Mouse (Mus musculus) heart, embryonic 10.5 days (tissue): ENCODE measurements around the gene Sugct. TPM values are rescaled to one million over a fixed set of nuclear protein-coding genes. Genes with fewer than 3 reads are reported as not detected.

ENCODE experiments used
- DNase-seq: peaks from one replicate; pipeline ENCODE4 v3.0.0-alpha.2; 2017; ENCODE audit warnings: low spot score
- H3K27ac ChIP-seq: fragments of 300-500 bp; sonication (generic); 2 replicates; pipeline ENCODE4 v1.5.1; 2016; ENCODE audit warnings: mild to moderate bottlenecking
- H3K27me3 ChIP-seq: fragments of 300-500 bp; sonication (generic); 2 replicates; pipeline ENCODE4 v1.6.1; 2016; ENCODE audit warnings: mild to moderate bottlenecking; ENCODE audit not compliant: poor library complexity, insufficient read depth, severe bottlenecking
- H3K36me3 ChIP-seq: fragments of 300-500 bp; sonication (generic); 2 replicates; pipeline ENCODE4 v1.6.1; 2016; ENCODE audit warnings: mild to moderate bottlenecking, moderate library complexity
- H3K4me1 ChIP-seq: fragments of 300-500 bp; sonication (generic); 2 replicates; pipeline ENCODE4 v1.6.1; 2016; ENCODE audit warnings: mild to moderate bottlenecking
- H3K4me3 ChIP-seq: fragments of 300-500 bp; sonication (generic); 2 replicates; pipeline ENCODE4 v1.5.1; 2016; ENCODE audit warnings: mild to moderate bottlenecking, moderate library complexity
- H3K9me3 ChIP-seq: fragments of 300-500 bp; sonication (generic); 2 replicates; pipeline ENCODE4 v1.6.1; 2016; ENCODE audit warnings: mild to moderate bottlenecking, moderate library complexity
- WGBS: fragments of 180-500 bp; shearing (Covaris S2); methylation state at CpG from one replicate; pipeline ENCODE4 v1.1.7; 2016; 5-methylcytosine and 5-hydroxymethylcytosine counted together
- polyA plus RNA-seq: library from polyadenylated mRNA; unstranded; fragments of >200 nt; fragmentation: Nextera tagmentation; extraction: Ambion mirVana; gene quantifications from 2 replicates; pipeline ENCODE4 v1.2.1, GENCODE M21; 2016

Sugct gene
- polyA plus RNA-seq, 1 experiment from 2014 or later = 4.2 TPM

- no peaks in the 10 kb centered on the region for H3K9me3 ChIP-seq
- H3K27ac ChIP-seq = no peak overlapping the region
- H3K4me3 ChIP-seq = no peak overlapping the region
- H3K36me3 ChIP-seq = no peaks in the 10 kb centered on the region
- DNase-seq = no peak
- WGBS = 74% methylated on average over 4 of the region's 4 CpGs
- no peaks in the 10 kb centered on the region for H3K27me3 ChIP-seq
- H3K4me1 ChIP-seq = no peaks in the 10 kb centered on the region
These were observed 359.3 kb downstream of the Sugct start for GRCm38 (mm10) chr13:17335885-17336540.

DNA sequence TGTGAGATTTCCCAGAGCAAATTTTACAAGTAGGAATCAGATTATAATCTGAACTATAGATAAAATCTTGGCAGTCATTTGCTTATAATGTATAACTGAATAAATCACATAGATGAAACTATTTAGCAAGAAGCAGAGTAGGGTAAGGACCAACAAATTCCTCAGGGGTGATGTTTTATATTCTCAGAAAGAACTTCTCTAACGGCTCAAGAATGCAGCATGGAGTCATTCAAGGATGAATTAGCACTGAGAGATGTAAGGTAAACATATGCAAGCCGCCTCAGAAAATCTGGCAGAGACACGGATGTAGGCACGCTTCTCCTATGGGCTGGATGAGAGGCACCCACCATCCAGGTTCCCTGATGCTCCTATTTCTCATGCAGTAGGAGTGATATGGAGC, 368.5 kb downstream of the Sugct start:
- no peak overlapping the region for H3K4me3 ChIP-seq
- no peaks in the 10 kb centered on the region for H3K9me3 ChIP-seq
- H3K27me3 ChIP-seq = no peaks in the 10 kb centered on the region
- no peaks in the 10 kb centered on the region for H3K4me1 ChIP-seq
- DNase-seq = no peak
- no peak overlapping the region for H3K27ac ChIP-seq
- no peaks in the 10 kb centered on the region for H3K36me3 ChIP-seq
- 75% methylated on average over 4 of the region's 4 CpGs for WGBS

DNA sequence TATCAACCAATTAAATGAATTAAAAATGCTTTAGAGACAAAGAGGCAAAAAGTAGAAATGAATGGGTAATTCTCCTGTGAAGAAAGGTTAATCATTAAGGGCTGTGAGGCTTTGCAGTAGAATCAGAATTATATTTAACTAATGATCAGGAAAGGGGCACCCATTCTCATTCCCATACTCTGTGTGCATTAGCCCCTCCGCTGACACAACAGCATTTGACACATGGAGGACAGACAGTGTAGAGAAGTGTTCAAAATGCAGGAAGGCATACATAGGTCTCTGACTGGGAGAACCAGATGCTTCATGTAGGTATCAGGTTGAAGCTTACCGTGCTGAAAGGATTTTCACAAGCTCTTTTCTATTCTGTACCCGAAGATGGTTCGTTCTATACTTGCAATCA, 393.8 kb downstream of the Sugct start:
- no peaks in the 10 kb centered on the region for H3K27me3 ChIP-seq
- H3K27ac ChIP-seq = no peak overlapping the region
- H3K9me3 ChIP-seq = no peaks in the 10 kb centered on the region
- no peaks in the 10 kb centered on the region for H3K36me3 ChIP-seq
- 83% methylated on average over 4 of the region's 4 CpGs for WGBS
- no peak overlapping the region for H3K4me3 ChIP-seq
- DNase-seq = no peak
- H3K4me1 ChIP-seq = 0 out of 2 replicates have a peak, but pooled peaks cover 5% of the 10 kb centered on the region

DNA sequence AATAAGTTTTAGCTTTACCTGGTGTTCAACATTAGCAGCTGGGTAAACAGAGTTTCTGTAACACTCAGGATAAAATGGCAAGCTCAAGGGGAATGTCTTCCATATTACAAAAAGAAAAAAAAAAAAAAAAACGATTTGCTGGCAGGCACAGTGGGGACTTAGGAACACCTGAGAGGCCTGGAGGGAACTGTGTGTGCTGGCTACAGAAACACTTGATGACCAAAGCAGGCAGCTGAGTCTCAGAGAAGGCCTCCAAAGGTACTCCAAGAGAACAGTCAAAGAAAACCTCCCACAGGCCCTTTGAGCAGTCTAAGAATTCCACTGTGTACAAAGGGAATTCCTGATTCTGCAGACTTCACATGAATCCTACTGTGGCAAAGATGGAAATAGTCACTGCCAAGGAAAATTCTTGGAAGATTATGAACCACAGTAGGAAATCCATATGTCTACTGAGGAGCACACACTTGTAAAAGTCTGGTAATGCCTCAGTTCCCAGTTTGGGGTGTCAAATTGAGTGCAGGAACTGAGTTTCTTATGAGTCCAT, 397.8 kb downstream of the Sugct start:
- WGBS = 43% methylated on average over 1 of the region's 1 CpGs
- no peak overlapping the region for H3K4me3 ChIP-seq
- no peaks in the 10 kb centered on the region for H3K9me3 ChIP-seq
- no peaks in the 10 kb centered on the region for H3K27me3 ChIP-seq
- no peak for DNase-seq
- 0 out of 2 replicates have a peak, but pooled peaks cover 5% of the 10 kb centered on the region for H3K4me1 ChIP-seq
- H3K27ac ChIP-seq = no peak overlapping the region
- H3K36me3 ChIP-seq = no peaks in the 10 kb centered on the region

DNA sequence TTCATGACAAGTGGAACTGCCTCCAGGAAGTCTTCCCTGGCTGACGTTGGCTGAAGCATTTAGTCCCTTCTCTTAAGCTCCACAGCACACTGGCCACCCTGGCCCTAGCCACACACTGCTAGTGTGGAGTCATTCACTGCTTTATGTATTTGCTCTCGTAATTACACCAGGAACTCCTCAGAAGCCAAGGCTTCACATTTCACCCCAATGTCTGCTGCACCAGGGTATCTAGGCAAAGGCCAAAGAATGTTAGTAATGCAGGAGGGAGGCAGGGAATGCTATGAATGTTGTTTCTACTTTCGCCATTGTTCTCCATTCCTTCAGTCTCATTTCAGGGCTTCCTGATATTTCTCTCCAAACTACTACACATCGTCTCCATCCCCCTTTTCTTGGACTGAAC, 398.4 kb downstream of the Sugct start:
- H3K4me3 ChIP-seq = no peak overlapping the region
- H3K27me3 ChIP-seq = no peaks in the 10 kb centered on the region
- H3K9me3 ChIP-seq = no peaks in the 10 kb centered on the region
- no peaks in the 10 kb centered on the region for H3K36me3 ChIP-seq
- H3K27ac ChIP-seq = no peak overlapping the region
- DNase-seq = no peak
- WGBS = 35% methylated on average over 4 of the region's 4 CpGs
- H3K4me1 ChIP-seq = 0 out of 2 replicates have a peak, but pooled peaks cover 5% of the 10 kb centered on the region

DNA sequence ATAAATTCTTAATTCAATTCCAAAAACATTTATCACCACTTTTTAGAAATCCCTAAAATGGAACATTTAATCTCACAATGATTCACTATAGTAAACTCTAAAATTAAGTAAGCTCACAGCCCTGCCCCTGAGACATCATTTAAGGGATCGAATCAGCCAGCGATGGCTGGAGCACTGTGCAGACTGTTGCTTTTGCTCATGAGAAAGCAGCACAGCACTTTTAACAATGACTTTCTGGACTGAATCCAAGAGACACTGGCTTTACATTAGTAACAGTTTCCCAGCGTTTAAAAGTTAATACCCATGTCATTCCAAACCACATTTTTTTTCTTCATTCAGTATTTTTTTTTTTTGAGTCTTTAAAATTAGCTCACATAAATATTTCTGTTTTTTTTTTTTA, 398.9 kb downstream of the Sugct start:
- Histone ChIP-seq H3K36me3 (no peaks in the 10 kb centered on the region), H3K27me3 (no peaks in the 10 kb centered on the region), H3K4me1 (0 out of 2 replicates have a peak, but pooled peaks cover 5% of the 10 kb centered on the region), H3K9me3 (no peaks in the 10 kb centered on the region), H3K27ac (no peak overlapping the region), H3K4me3 (no peak overlapping the region)
- no peak for DNase-seq
- 73% methylated on average over 3 of the region's 3 CpGs for WGBS

DNA sequence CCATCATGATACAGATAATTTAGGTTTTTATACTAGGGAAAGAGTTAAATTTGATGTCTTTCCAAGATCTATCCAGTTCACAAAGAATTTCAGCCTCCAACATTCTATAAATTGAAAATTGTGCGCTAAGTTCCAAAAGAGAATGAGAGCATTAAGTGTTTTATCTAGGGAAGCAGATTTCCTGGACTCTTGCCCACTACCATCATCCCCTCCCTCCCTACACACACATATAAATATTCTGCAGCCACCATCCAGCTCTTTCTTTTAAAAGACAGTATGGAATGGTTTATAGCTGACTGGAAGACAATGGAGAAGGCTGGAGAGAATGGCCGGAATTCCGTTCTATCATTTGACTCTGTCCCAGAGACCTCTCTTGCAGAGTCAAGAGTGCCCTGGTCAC, 404.3 kb downstream of the Sugct start:
- DNase-seq = no peak
- H3K27me3 ChIP-seq = no peaks in the 10 kb centered on the region
- H3K9me3 ChIP-seq = no peaks in the 10 kb centered on the region
- no peak overlapping the region for H3K27ac ChIP-seq
- 75% methylated on average over 3 of the region's 3 CpGs for WGBS
- H3K36me3 ChIP-seq = no peaks in the 10 kb centered on the region
- H3K4me1 ChIP-seq = peaks cover 4% of the 10 kb centered on the region; the same call in 1 of the 2 replicates
- H3K4me3 ChIP-seq = no peak overlapping the region

GRCm38 (mm10) chr13:17288377-17288776, 407.0 kb downstream of the Sugct start:
- no peaks in the 10 kb centered on the region for H3K36me3 ChIP-seq
- WGBS = 45% methylated on average over 1 of the region's 1 CpGs
- no peaks in the 10 kb centered on the region for H3K9me3 ChIP-seq
- no peaks in the 10 kb centered on the region for H3K27me3 ChIP-seq
- H3K4me1 ChIP-seq = peaks cover 4% of the 10 kb centered on the region; the same call in 1 of the 2 replicates
- H3K27ac ChIP-seq = no peak overlapping the region
- no peak overlapping the region for H3K4me3 ChIP-seq
- DNase-seq = no peak

- H3K4me1 ChIP-seq = no peaks in the 10 kb centered on the region
- H3K4me3 ChIP-seq = no peak overlapping the region
- DNase-seq = no peak
- H3K36me3 ChIP-seq = no peaks in the 10 kb centered on the region
- no peaks in the 10 kb centered on the region for H3K27me3 ChIP-seq
- WGBS = 81% methylated on average over 3 of the region's 3 CpGs
- no peak overlapping the region for H3K27ac ChIP-seq
- no peaks in the 10 kb centered on the region for H3K9me3 ChIP-seq
These were observed 449.4 kb downstream of the Sugct start for GRCm38 (mm10) chr13:17245936-17246335.

DNA sequence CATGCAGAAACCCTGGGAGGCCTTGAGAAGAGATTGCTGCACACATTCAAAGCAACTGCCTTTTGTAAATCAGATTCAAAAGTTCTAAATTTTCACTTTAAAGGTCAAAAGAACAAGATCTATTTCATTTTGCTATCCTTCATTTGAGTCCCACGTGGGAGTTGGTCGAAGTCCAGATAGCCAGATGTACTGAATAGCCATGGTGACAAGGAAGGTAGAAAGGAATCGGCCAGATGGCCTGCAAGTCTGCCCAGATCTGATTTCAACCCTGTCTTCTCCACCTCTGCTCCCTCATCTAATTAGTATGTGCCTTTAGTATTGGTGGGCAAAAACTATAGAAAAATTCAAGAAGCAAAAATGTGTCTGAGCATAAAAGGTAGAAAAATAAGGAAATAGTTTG, 478.8 kb downstream of the Sugct start:
- H3K27me3 ChIP-seq = no peaks in the 10 kb centered on the region
- no peak overlapping the region for H3K27ac ChIP-seq
- WGBS = 52% methylated on average over 3 of the region's 3 CpGs
- no peaks in the 10 kb centered on the region for H3K9me3 ChIP-seq
- H3K36me3 ChIP-seq = no peaks in the 10 kb centered on the region
- H3K4me3 ChIP-seq = no peak overlapping the region
- DNase-seq = no peak
- H3K4me1 ChIP-seq = no peaks in the 10 kb centered on the region

GRCm38 (mm10) chr13:17212681-17213080, 482.7 kb downstream of the Sugct start:
- DNase-seq = no peak
- Histone ChIP-seq H3K9me3 (no peaks in the 10 kb centered on the region), H3K27ac (no peak overlapping the region), H3K4me1 (no peaks in the 10 kb centered on the region), H3K4me3 (no peak overlapping the region), H3K27me3 (no peaks in the 10 kb centered on the region), H3K36me3 (no peaks in the 10 kb centered on the region)

DNA sequence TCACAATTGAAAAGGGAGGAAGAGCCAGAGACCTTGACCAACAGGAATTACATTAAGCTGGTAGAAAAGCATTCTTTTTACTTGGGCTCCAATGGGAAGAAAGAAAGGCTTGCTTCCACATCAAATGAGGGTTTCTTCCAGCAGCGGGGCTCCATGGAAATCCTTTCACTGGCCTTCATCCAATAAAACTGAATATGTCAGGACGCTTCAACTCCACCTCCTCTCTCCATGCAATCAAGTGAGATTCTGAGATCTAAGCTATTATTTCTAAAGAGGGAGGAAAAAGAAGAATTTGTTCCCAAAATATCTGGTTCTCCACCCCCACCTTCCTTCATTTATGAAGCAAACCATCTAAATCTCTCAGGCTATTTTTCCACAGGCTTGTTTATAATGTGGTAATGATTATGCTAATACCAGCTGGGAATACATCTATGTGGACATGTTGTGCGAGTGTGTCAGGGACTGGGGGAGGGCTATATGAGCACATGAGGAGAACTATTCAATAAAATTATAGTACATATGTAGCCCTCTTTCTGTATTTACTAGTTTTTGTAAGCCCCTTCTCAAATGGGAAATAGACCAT, 505.1 kb downstream of the Sugct start:
- no peaks in the 10 kb centered on the region for H3K9me3 ChIP-seq
- DNase-seq = no peak
- H3K27me3 ChIP-seq = no peaks in the 10 kb centered on the region
- H3K27ac ChIP-seq = no peak overlapping the region
- H3K4me3 ChIP-seq = no peak overlapping the region
- H3K4me1 ChIP-seq = 0 out of 2 replicates have a peak, but pooled peaks cover under 1% of the 10 kb centered on the region
- H3K36me3 ChIP-seq = no peaks in the 10 kb centered on the region
- 71% methylated on average over 3 of the region's 3 CpGs for WGBS

GRCm38 (mm10) chr13:17185253-17185652, 510.1 kb downstream of the Sugct start:
- Histone ChIP-seq H3K36me3 (no peaks in the 10 kb centered on the region), H3K27ac (no peak overlapping the region), H3K27me3 (no peaks in the 10 kb centered on the region), H3K4me3 (no peak overlapping the region), H3K4me1 (0 out of 2 replicates have a peak, but pooled peaks cover 2% of the 10 kb centered on the region), H3K9me3 (no peaks in the 10 kb centered on the region)
- no peak for DNase-seq
- 33% methylated on average over 8 of the region's 8 CpGs for WGBS
